Mouse (Mus musculus) CH12.LX (cell line): ENCODE results near the gene Eif5. TPM values are rescaled to one million over a fixed set of nuclear protein-coding genes. Genes with fewer than 3 reads are reported as not detected.

Experiments used
- DNase-seq: peaks from one replicate; pipeline ENCODE4 v3.0.0-alpha.2; 2013; ENCODE audit errors: extremely low read depth
- H3K27ac ChIP-seq: 2 replicates; pipeline ENCODE4 v1.5.1; 2012; ENCODE audit warnings: low read depth, mild to moderate bottlenecking, control low read depth, moderate library complexity; ENCODE audit not compliant: insufficient read depth
- H3K27me3 ChIP-seq: replicated peaks from 2 replicates; pipeline ENCODE3; 2012; ENCODE audit warnings: inconsistent platforms
- H3K36me3 ChIP-seq, 2 experiments: replicated peaks in 1 of 2; 2 replicates each; pipeline versions ENCODE3 to v1.6.1; 2012; ENCODE audit warnings: inconsistent platforms in 1 of 2, low read length in 1 of 2, mild to moderate bottlenecking in 1 of 2, mixed read lengths in 1 of 2, moderate library complexity in 1 of 2; ENCODE audit not compliant: control insufficient read depth in 1 of 2, insufficient read depth in 1 of 2
- H3K4me1 ChIP-seq, 2 experiments: 2 replicates each; pipeline ENCODE4 v1.6.1; 2012; ENCODE audit warnings: inconsistent platforms in 1 of 2, moderate library complexity in 1 of 2; ENCODE audit not compliant: insufficient read depth in 2 of 2, control insufficient read depth in 1 of 2
- H3K4me2 ChIP-seq: 2 replicates; pipeline ENCODE4 v1.6.1; 2012; ENCODE audit warnings: low read depth, mild to moderate bottlenecking, control low read depth; ENCODE audit not compliant: poor library complexity, insufficient read depth, severe bottlenecking
- H3K4me3 ChIP-seq, 3 experiments: fragments of 150-350 bp in 1 of 3; sonication (generic) in 1 of 3; replicated peaks in 1 of 3; 2 replicates each; pipeline versions ENCODE3 to v1.5.1; 2011 to 2012; ENCODE audit warnings: low read depth in 2 of 3, low read length in 2 of 3, mild to moderate bottlenecking in 2 of 3, moderate library complexity in 2 of 3, control low read depth in 1 of 3, improper control_type of control experiment in 1 of 3, inconsistent platforms in 1 of 3, mixed read lengths in 1 of 3; ENCODE audit not compliant: poor library complexity in 1 of 3
- H3K79me2 ChIP-seq: replicated peaks from 2 replicates; pipeline ENCODE4 v1.6.1; 2012; ENCODE audit warnings: mild to moderate bottlenecking, moderate library complexity; ENCODE audit not compliant: control insufficient read depth, poor library complexity, insufficient read depth, severe bottlenecking; ENCODE audit errors: extremely low read depth
- H3K9ac ChIP-seq: 2 replicates; pipeline ENCODE4 v1.6.1; 2012; ENCODE audit warnings: low read depth, mild to moderate bottlenecking, control low read depth, moderate library complexity; ENCODE audit not compliant: insufficient read depth
- H3K9me3 ChIP-seq: replicated peaks from 2 replicates; pipeline ENCODE3; 2012; ENCODE audit warnings: low read length, inconsistent platforms, mixed read lengths
- BHLHE40 ChIP-seq: IDR thresholded peaks from 2 replicates; pipeline ENCODE4 v1.6.1; 2011; ENCODE audit warnings: mild to moderate bottlenecking, low read depth, low read length, improper control_type of control experiment
- CHD1 ChIP-seq: IDR thresholded peaks from 2 replicates; pipeline ENCODE4 v1.6.1; 2012; ENCODE audit warnings: low read depth, low read length, improper control_type of control experiment, inconsistent platforms
- CHD2 ChIP-seq: IDR thresholded peaks from 2 replicates; pipeline ENCODE4 v1.6.1; 2011; ENCODE audit warnings: low read length, improper control_type of control experiment
- CTCF ChIP-seq, 2 experiments: IDR thresholded peaks in 1 of 2; conservative IDR thresholded peaks in 1 of 2; 2 replicates each; pipeline ENCODE4 v1.5.1; 2011 to 2012; ENCODE audit warnings: low read depth in 2 of 2, low read length in 2 of 2, improper control_type of control experiment in 1 of 2, inconsistent platforms in 1 of 2, mild to moderate bottlenecking in 1 of 2, moderate library complexity in 1 of 2
- E2F4 ChIP-seq: IDR thresholded peaks from 2 replicates; pipeline ENCODE4 v1.6.1; 2011; ENCODE audit warnings: low read depth, low read length, improper control_type of control experiment; ENCODE audit not compliant: insufficient replicate concordance
- ELF1 ChIP-seq: IDR thresholded peaks from 2 replicates; pipeline ENCODE4 v1.6.1; 2014; ENCODE audit warnings: low read depth, mild to moderate bottlenecking, inconsistent platforms, low read length, improper control_type of control experiment
- EP300 ChIP-seq: IDR thresholded peaks from 2 replicates; pipeline ENCODE4 v1.6.1; 2011; ENCODE audit warnings: low read length, improper control_type of control experiment
- ETS1 ChIP-seq: conservative IDR thresholded peaks from 2 replicates; pipeline ENCODE4 v1.6.1; 2012; ENCODE audit warnings: low read depth, mild to moderate bottlenecking, inconsistent platforms, low read length, improper control_type of control experiment, moderate library complexity
- GABPA ChIP-seq: IDR thresholded peaks from 2 replicates; pipeline ENCODE4 v1.6.1; 2012; ENCODE audit warnings: low read depth, low read length, improper control_type of control experiment, inconsistent platforms; ENCODE audit not compliant: insufficient replicate concordance
- HCFC1 ChIP-seq: IDR thresholded peaks from 2 replicates; pipeline ENCODE4 v1.6.1; 2012; ENCODE audit warnings: low read depth, mild to moderate bottlenecking, inconsistent platforms, low read length, improper control_type of control experiment
- IRF4 ChIP-seq: IDR thresholded peaks from 2 replicates; pipeline ENCODE4 v1.6.1; 2014; ENCODE audit warnings: low read depth, mild to moderate bottlenecking, inconsistent platforms, low read length, improper control_type of control experiment
- JUN ChIP-seq: IDR thresholded peaks from 2 replicates; pipeline ENCODE4 v1.6.1; 2011; ENCODE audit warnings: low read depth, mild to moderate bottlenecking, low read length, improper control_type of control experiment, moderate library complexity; ENCODE audit not compliant: insufficient read depth
- JUND ChIP-seq: conservative IDR thresholded peaks from 2 replicates; pipeline ENCODE4 v1.6.1; 2011; ENCODE audit warnings: low read depth, low read length, improper control_type of control experiment
- KAT2A ChIP-seq: IDR thresholded peaks from 2 replicates; pipeline ENCODE4 v1.6.1; 2012; ENCODE audit warnings: low read length, improper control_type of control experiment, inconsistent platforms; ENCODE audit not compliant: insufficient replicate concordance
- MAFK ChIP-seq: IDR thresholded peaks from 2 replicates; pipeline ENCODE4 v1.6.1; 2011; ENCODE audit warnings: low read length, improper control_type of control experiment; ENCODE audit not compliant: insufficient replicate concordance
- MAX ChIP-seq: IDR thresholded peaks from 2 replicates; pipeline ENCODE4 v1.6.1; 2011; ENCODE audit warnings: low read length, improper control_type of control experiment
- MAZ ChIP-seq: IDR thresholded peaks from 2 replicates; pipeline ENCODE4 v1.6.1; 2012; ENCODE audit warnings: low read depth, mild to moderate bottlenecking, inconsistent platforms, low read length, improper control_type of control experiment, moderate library complexity
- MEF2A ChIP-seq: IDR thresholded peaks from 2 replicates; pipeline ENCODE4 v1.6.1; 2014; ENCODE audit warnings: low read depth, mild to moderate bottlenecking, inconsistent platforms, low read length, improper control_type of control experiment, borderline replicate concordance
- MXI1 ChIP-seq: IDR thresholded peaks from 2 replicates; pipeline ENCODE4 v1.6.1; 2011; ENCODE audit warnings: mild to moderate bottlenecking, low read depth, low read length, improper control_type of control experiment
- MYC ChIP-seq: IDR thresholded peaks from 2 replicates; pipeline ENCODE4 v1.6.1; 2011; ENCODE audit warnings: low read depth, mild to moderate bottlenecking, improper control_type of control experiment, low read length
- NELFE ChIP-seq: IDR thresholded peaks from 2 replicates; pipeline ENCODE4 v1.6.1; 2011; ENCODE audit warnings: low read depth, low read length, improper control_type of control experiment
- NRF1 ChIP-seq: IDR thresholded peaks from 2 replicates; pipeline ENCODE4 v1.6.1; 2014; ENCODE audit warnings: low read depth, mild to moderate bottlenecking, inconsistent platforms, low read length, improper control_type of control experiment, moderate library complexity
- PAX5 ChIP-seq: IDR thresholded peaks from 2 replicates; pipeline ENCODE4 v1.6.1; 2012; ENCODE audit warnings: low read length, inconsistent platforms, mixed read lengths
- POLR2A ChIP-seq: IDR thresholded peaks from 2 replicates; pipeline ENCODE4 v1.6.1; 2011; ENCODE audit warnings: low read depth, mild to moderate bottlenecking, improper control_type of control experiment, low read length
- POLR2AphosphoS2 ChIP-seq: IDR thresholded peaks from 2 replicates; pipeline ENCODE4 v1.6.1; 2011; ENCODE audit warnings: low read depth, low read length, improper control_type of control experiment
- RAD21 ChIP-seq: IDR thresholded peaks from 2 replicates; pipeline ENCODE4 v1.6.1; 2011; ENCODE audit warnings: low read depth, mild to moderate bottlenecking, low read length, improper control_type of control experiment, moderate library complexity
- RCOR1 ChIP-seq: conservative IDR thresholded peaks from 2 replicates; pipeline ENCODE4 v1.6.1; 2012; ENCODE audit warnings: low read depth, mild to moderate bottlenecking, inconsistent platforms, low read length, improper control_type of control experiment
- SIN3A ChIP-seq: IDR thresholded peaks from 2 replicates; pipeline ENCODE4 v1.6.1; 2012; ENCODE audit warnings: low read length, improper control_type of control experiment, inconsistent platforms
- SMC3 ChIP-seq: IDR thresholded peaks from 2 replicates; pipeline ENCODE4 v1.6.1; 2011; ENCODE audit warnings: low read depth, low read length, improper control_type of control experiment
- TBP ChIP-seq: conservative IDR thresholded peaks from 2 replicates; pipeline ENCODE4 v1.6.1; 2011; ENCODE audit warnings: low read depth, low read length, improper control_type of control experiment
- TCF12 ChIP-seq: IDR thresholded peaks from 2 replicates; pipeline ENCODE4 v1.6.1; 2014; ENCODE audit warnings: low read depth, mild to moderate bottlenecking, inconsistent platforms, low read length, improper control_type of control experiment
- UBTF ChIP-seq: IDR thresholded peaks from 2 replicates; pipeline ENCODE4 v1.6.1; 2012; ENCODE audit warnings: low read depth, mild to moderate bottlenecking, inconsistent platforms, low read length, improper control_type of control experiment, moderate library complexity
- USF1 ChIP-seq: IDR thresholded peaks from 2 replicates; pipeline ENCODE4 v1.6.1; 2014; ENCODE audit warnings: low read depth, mild to moderate bottlenecking, inconsistent platforms, low read length, improper control_type of control experiment
- USF2 ChIP-seq: conservative IDR thresholded peaks from 2 replicates; pipeline ENCODE4 v1.6.1; 2011; ENCODE audit warnings: low read depth, low read length, improper control_type of control experiment
- ZC3H11A ChIP-seq: IDR thresholded peaks from 2 replicates; pipeline ENCODE4 v1.6.1; 2012; ENCODE audit warnings: low read depth, mild to moderate bottlenecking, inconsistent platforms, low read length, improper control_type of control experiment
- ZKSCAN1 ChIP-seq: IDR thresholded peaks from 2 replicates; pipeline ENCODE4 v1.6.1; 2012; ENCODE audit warnings: low read depth, inconsistent platforms, low read length, improper control_type of control experiment, borderline replicate concordance
- ZMIZ1 ChIP-seq: IDR thresholded peaks from 2 replicates; pipeline ENCODE4 v1.6.1; 2012; ENCODE audit warnings: low read depth, mild to moderate bottlenecking, inconsistent platforms, low read length, improper control_type of control experiment
- ZNF384 ChIP-seq: IDR thresholded peaks from 2 replicates; pipeline ENCODE4 v1.6.1; 2012; ENCODE audit warnings: low read depth, low read length, improper control_type of control experiment, inconsistent platforms
- dilution Hi-C: fragments of 300-500 bp; cut with MboI; formaldehyde crosslinking; loops from 2 replicates; pipeline ENCODE4 v1.14.3; 2020; ENCODE audit warnings: low sequenced_read_pairs; ENCODE audit not compliant: extremely low pct_unique_long_range_greater_than_20kb, extremely low pct_ligation_motif_present
- in situ Hi-C: fragments of 300-500 bp; cut with MboI; formaldehyde crosslinking; loops from 3 replicates; pipeline ENCODE4 v1.14.3; 2019; ENCODE audit warnings: low sequenced_read_pairs, low pct_ligation_motif_present, low pct_unique_long_range_greater_than_20kb, mixed read lengths
- polyA plus RNA-seq: library from polyadenylated mRNA; unstranded; fragments of >175 nt; gene quantifications from 2 replicates; pipeline ENCODE4 v1.2.1, GENCODE M21; 2012; ENCODE audit warnings: low read depth; ENCODE audit not compliant: insufficient read length
- total RNA-seq, 2 experiments: library from RNA; depleted of rRNA; stranded (reverse); fragments of 300-350 nt in 1 of 2; fragments of >200 nt in 1 of 2; gene quantifications; 2 replicates each; pipeline ENCODE4 v1.2.3; 2012 to 2014

Eif5 gene
- total RNA-seq (2012; rRNA removed) (118 and 129 TPM in 2 replicates), total RNA-seq (2014; rRNA removed) (156 and 182 TPM in 2 replicates), polyA plus RNA-seq (282 and 284 TPM in 2 replicates)

DNA sequence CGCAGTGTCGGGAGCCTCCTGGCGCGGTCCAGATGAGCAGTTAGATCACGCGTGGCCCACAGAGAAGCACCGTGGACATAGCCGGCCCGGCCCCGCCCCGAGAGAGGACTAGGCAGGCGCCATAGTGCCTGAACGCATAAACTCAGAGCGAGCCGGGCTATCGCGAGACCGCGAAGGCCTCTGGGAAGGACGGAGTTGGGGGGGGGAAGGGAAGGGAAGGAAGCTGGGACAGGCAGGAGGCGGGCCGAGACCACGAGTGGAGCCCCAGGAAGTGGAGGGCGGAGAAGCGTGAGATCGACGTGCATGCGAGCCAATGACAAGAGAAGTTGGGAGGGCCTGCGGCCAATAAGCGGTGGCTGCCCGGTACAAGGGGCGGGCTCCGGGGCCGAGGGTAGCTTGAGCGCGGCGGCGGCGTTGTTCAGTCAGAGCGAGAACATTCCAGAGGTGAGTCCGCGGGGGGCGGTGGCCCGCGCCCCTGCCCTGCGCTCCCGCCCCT lies at the start of gene Eif5:
Eif5 (plus strand) TSS at position 221 of the 496 bp plus-strand sequence.
- Histone ChIP-seq H3K27me3 (no peaks in the 10 kb centered on the region), H3K79me2 (peaks cover 38% of the 10 kb centered on the region), H3K9me3 (no peaks in the 10 kb centered on the region), H3K9ac (peak within 1 kb of the TSS; percentile 100), H3K36me3 (peaks cover 29 to 40% of the 10 kb centered on the region in 2 experiments), H3K4me1 (peaks cover 7 to 58% of the 10 kb centered on the region in 2 experiments), H3K4me3 (peak within 1 kb of the TSS; percentile 71 to 95 (median 83)), H3K4me2 (peak within 1 kb of the TSS; percentile 96), H3K27ac (peak within 1 kb of the TSS; percentile 80)
- in situ Hi-C loops (no loop called here), dilution Hi-C loops (no loop called here)
- TF ChIP-seq RAD21 (no peak), NELFE (peak; percentile 90), CHD2 (peak; percentile 100), MAFK (no peak), SIN3A (peak; percentile 91), JUN (no peak), POLR2A (peak; percentile 93), ELF1 (peak; percentile 93), EP300 (no peak), MXI1 (peak; percentile 89), ZKSCAN1 (no peak), NRF1 (peak; percentile 73), MEF2A (peak; percentile 86), E2F4 (no peak), CTCF (conservative IDR thresholded peaks at IDR 0.05 in 1 of 2, IDR thresholded peaks at IDR 0.05 in 1 of 2; ENCODE audit: low read depth in 2 of 2, low read length in 2 of 2) (no peak), GABPA (peak; percentile 20; the same call in 1 of the 2 replicates), BHLHE40 (peak; percentile 29; the same call in 1 of the 2 replicates), USF1 (no peak), CHD1 (no peak), TBP (peak; percentile 86; the same call in 1 of the 2 replicates), UBTF (peak; percentile 83; the same call in 1 of the 2 replicates), SMC3 (no peak), TCF12 (peak; percentile 98), RCOR1 (no peak), JUND (no peak), IRF4 (peak; percentile 67), HCFC1 (peak; percentile 94), USF2 (no peak), ETS1 (no peak; the same call in 1 of the 2 replicates), ZNF384 (no peak), POLR2AphosphoS2 (peak; percentile 84; the same call in 1 of the 2 replicates), ZMIZ1 (peak; percentile 93), PAX5 (no peak), MAX (peak; percentile 86), MAZ (peak; percentile 89), ZC3H11A (no peak), KAT2A (peak; percentile 90; the same call in 1 of the 2 replicates), MYC (peak; percentile 83)
- DNase-seq: peak; percentile 99
